Mouse (Mus musculus): ENCODE data around the gene Mctp1. TPM values are rescaled to one million over a fixed set of nuclear protein-coding genes. Genes with fewer than 3 reads are reported as not detected.
"Not testable (repeated sequence)": the region's sequence is repeated elsewhere in the genome, so short reads cannot be mapped to it uniquely, and the experiment has no call there.

Gene Mctp1
- polyA plus RNA-seq, 1 experiment from 2014 or later: 1.4 TPM

DNA sequence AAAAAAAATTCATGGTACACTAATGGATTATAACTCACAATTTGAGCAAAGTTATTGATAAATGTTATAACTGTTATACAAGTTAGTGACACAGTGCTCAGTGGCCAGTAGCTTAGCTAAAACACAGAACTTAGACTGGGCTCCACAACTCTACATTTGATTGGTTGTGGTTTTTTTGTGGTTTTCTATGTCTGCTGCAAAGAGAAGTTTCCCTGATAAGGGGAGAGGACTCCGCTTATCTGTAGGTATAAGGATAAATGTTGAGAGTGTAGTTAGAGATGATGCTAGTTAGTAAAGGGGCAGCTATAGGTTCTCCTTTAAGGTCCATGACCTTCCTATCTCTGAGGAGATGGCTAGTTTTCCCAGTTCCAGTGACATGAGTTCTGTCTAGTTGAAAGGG lies 36.7 kb downstream of the Mctp1 start:
- 88% methylated on average over 1 of the region's 1 CpGs for WGBS
- no peaks in the 10 kb centered on the region for H3K36me3 ChIP-seq
- no peak overlapping the region for H3K27ac ChIP-seq (replicated peaks)
- no peak for ATAC-seq (ENCODE audit: insufficient number of reproducible peaks, low FRiP score, low TSS enrichment, low read depth)
- no peaks in the 10 kb centered on the region for H3K9me3 ChIP-seq (replicated peaks)
- H3K4me3 ChIP-seq (replicated peaks): no peak overlapping the region
- H3K27me3 ChIP-seq: no peaks in the 10 kb centered on the region
- H3K4me1 ChIP-seq: no peaks in the 10 kb centered on the region
- H3K4me2 ChIP-seq (replicated peaks): no peak overlapping the region
- no peak overlapping the region for H3K9ac ChIP-seq

DNA sequence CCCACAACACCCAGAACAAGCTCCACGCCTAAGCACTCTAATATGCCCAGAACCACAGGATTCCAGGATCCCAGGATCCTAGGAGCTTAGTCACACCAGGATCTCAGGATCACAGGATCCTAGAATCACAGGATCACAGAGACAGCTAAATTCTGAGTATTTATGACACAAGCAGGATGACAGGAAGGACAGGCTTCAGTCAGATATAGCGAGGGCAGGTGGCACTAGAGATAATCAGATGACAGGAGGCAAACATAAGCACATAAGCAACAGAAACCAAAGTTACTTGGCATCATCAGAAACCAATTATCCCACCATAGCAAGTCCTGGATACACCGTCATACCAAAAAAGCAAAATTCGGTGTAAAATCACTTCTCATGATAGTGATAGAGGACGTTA lies 37.8 kb downstream of the Mctp1 start:
- no peak overlapping the region for H3K9ac ChIP-seq
- no peak overlapping the region for H3K27ac ChIP-seq (replicated peaks)
- no peak overlapping the region for H3K4me2 ChIP-seq (replicated peaks)
- WGBS: 85% methylated on average over 5 of the region's 5 CpGs
- no peak overlapping the region for H3K4me3 ChIP-seq (replicated peaks)
- H3K36me3 ChIP-seq: no peaks in the 10 kb centered on the region
- ATAC-seq (ENCODE audit: insufficient number of reproducible peaks, low FRiP score, low TSS enrichment, low read depth): no peak
- no peaks in the 10 kb centered on the region for H3K9me3 ChIP-seq (replicated peaks)
- H3K4me1 ChIP-seq: no peaks in the 10 kb centered on the region
- H3K27me3 ChIP-seq: no peaks in the 10 kb centered on the region

DNA sequence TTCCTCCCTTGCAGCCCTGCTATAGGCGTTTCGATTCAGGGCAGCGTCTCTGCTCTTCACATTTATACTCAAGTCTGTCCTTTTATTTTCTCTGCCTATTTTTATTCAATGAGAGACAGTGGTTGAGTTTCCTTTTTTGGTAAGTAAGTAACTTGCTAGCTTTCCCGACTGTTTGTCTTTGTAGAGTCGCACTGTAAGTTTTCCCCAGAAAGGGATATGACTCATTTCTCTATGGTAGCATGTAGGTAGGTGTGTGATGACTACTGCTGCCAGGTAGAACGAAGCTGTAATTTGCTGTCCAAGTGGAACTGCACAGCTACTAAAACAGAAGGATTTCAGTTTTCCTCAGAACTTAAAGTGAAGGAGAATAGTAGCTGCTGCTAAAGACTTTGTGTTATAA lies 45.1 kb downstream of the Mctp1 start:
- Histone ChIP-seq H3K36me3 (no peaks in the 10 kb centered on the region), H3K27ac (replicated peaks) (no peak overlapping the region), H3K27me3 (no peaks in the 10 kb centered on the region), H3K9ac (no peak overlapping the region), H3K9me3 (replicated peaks) (no peaks in the 10 kb centered on the region), H3K4me2 (replicated peaks) (no peak overlapping the region), H3K4me1 (no peaks in the 10 kb centered on the region), H3K4me3 (replicated peaks) (no peak overlapping the region)
- WGBS: 71% methylated on average over 6 of the region's 6 CpGs
- ATAC-seq (ENCODE audit: insufficient number of reproducible peaks, low FRiP score, low TSS enrichment, low read depth): no peak

DNA sequence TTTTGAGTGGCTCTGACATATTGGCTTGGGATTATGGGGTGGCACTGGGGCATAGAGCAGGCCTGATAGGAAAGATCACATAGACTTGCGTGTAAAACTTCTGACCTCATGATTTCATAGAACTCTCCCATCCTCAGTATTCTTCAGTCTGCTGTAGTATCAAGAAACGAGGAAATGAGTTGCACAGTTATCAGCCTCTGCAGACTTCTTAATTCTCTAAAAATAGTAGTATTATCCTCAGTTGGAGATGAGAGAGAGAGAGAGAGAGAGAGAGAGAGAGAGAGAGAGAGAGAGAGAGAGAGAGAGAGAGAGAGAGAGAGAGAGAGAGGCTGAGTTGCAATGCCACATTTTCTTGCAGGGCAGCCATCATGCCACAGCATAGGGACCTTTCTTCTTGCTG lies 45.6 kb downstream of the Mctp1 start:
- no peak for ATAC-seq (ENCODE audit: insufficient number of reproducible peaks, low FRiP score, low TSS enrichment, low read depth)
- H3K27ac ChIP-seq (replicated peaks): no peak overlapping the region
- no peak overlapping the region for H3K4me2 ChIP-seq (replicated peaks)
- no peaks in the 10 kb centered on the region for H3K36me3 ChIP-seq
- no peaks in the 10 kb centered on the region for H3K9me3 ChIP-seq (replicated peaks)
- no peak overlapping the region for H3K4me3 ChIP-seq (replicated peaks)
- WGBS: 82% methylated on average over 2 of the region's 2 CpGs
- H3K9ac ChIP-seq: no peak overlapping the region
- no peaks in the 10 kb centered on the region for H3K27me3 ChIP-seq
- H3K4me1 ChIP-seq: no peaks in the 10 kb centered on the region

DNA sequence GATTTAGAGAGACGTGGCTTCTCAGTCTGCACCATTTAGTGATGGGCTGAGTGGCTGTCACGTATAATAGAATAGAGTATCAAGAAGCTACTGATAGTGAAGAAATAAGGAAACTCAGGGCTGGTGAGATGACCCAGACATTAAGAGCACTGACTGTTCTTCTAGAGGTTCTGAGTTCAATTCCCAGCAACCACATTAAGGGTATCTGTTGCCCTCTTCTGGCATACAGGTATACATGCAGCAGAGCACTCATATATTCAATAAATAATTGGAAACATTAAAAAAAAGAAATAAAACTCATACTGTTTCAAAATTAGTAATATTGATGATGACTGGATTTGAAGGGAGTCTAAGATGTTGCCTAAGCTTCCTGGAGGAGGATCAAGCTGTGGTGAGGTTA lies 47.6 kb downstream of the Mctp1 start:
- no peak overlapping the region for H3K27ac ChIP-seq (replicated peaks)
- no peak for ATAC-seq (ENCODE audit: insufficient number of reproducible peaks, low FRiP score, low TSS enrichment, low read depth)
- no peaks in the 10 kb centered on the region for H3K9me3 ChIP-seq (replicated peaks)
- no peak overlapping the region for H3K9ac ChIP-seq
- no peaks in the 10 kb centered on the region for H3K4me1 ChIP-seq
- no peaks in the 10 kb centered on the region for H3K27me3 ChIP-seq
- H3K4me2 ChIP-seq (replicated peaks): no peak overlapping the region
- H3K36me3 ChIP-seq: no peaks in the 10 kb centered on the region
- 86% methylated on average over 2 of the region's 2 CpGs for WGBS
- no peak overlapping the region for H3K4me3 ChIP-seq (replicated peaks)

DNA sequence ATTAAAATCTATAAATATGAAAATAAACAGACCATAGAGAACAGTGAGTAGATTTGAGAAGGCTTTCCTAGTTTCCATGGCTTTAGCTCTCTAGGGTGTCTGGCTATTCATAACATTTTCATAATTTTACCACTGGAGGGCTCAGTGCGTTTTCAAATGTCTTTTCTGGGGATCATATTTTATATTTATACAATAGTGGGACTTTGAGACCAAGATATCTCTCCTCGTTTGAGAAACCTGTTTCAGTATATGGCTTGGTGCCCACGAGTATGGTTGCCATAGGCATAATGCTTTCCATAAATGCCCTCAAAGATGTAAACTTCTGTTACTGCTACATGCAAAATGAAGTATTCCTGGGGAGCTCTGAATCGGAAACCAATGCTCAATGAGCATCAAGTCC lies 49.1 kb downstream of the Mctp1 start:
- Histone ChIP-seq H3K4me1 (no peaks in the 10 kb centered on the region), H3K9ac (no peak overlapping the region), H3K36me3 (no peaks in the 10 kb centered on the region), H3K4me2 (replicated peaks) (no peak overlapping the region), H3K27me3 (no peaks in the 10 kb centered on the region), H3K9me3 (replicated peaks) (no peaks in the 10 kb centered on the region), H3K4me3 (replicated peaks) (no peak overlapping the region), H3K27ac (replicated peaks) (no peak overlapping the region)
- no peak for ATAC-seq (ENCODE audit: insufficient number of reproducible peaks, low FRiP score, low TSS enrichment, low read depth)
- 62% methylated on average over 4 of the region's 4 CpGs for WGBS

DNA sequence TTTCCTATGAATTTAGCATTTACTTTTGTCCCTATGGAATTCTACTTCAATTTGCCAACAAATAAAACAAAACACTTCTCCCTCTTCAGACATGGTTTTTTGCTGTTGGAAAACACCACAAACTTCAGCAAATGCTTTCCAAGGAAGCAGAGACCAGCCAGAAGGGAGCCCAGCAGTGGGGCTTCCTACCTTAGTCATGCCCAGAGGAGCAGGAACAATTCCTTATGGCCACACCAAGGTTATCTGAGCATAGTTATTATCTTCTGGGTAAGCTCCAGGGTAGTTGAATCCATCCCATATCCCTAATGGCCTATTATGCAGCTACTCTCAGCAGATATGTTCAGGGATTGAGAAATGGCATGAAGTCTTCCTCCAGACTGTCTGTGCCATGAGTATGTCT lies 52.1 kb downstream of the Mctp1 start:
- Histone ChIP-seq H3K9ac (no peak overlapping the region), H3K9me3 (replicated peaks) (no peaks in the 10 kb centered on the region)

DNA sequence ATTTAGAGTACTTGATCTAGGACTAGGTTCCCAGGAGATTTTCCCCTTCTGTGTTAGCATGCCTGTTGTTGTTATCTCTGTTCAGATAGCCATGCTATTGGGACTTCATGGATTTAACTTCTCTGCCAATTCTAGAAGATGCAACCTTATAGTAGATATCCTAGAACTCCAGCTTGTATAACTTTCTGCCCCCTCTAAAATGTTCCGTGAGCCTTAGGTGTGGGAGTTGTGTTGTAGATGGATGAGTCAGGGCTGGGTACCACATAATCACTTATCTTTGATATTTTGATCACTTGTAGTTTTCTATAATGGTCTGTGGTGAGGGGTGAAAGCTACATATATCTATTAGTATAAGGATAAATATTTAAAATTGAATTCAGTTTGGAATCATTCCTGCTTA lies 54.4 kb downstream of the Mctp1 start:
- WGBS: 85% methylated on average over 1 of the region's 1 CpGs
- H3K36me3 ChIP-seq: no peaks in the 10 kb centered on the region
- no peak overlapping the region for H3K27ac ChIP-seq (replicated peaks)
- H3K9ac ChIP-seq: no peak overlapping the region
- H3K4me2 ChIP-seq (replicated peaks): no peak overlapping the region
- H3K27me3 ChIP-seq: no peaks in the 10 kb centered on the region
- no peaks in the 10 kb centered on the region for H3K9me3 ChIP-seq (replicated peaks)
- H3K4me3 ChIP-seq (replicated peaks): no peak overlapping the region
- ATAC-seq (ENCODE audit: insufficient number of reproducible peaks, low FRiP score, low TSS enrichment, low read depth): no peak
- no peaks in the 10 kb centered on the region for H3K4me1 ChIP-seq

More for the DNA sequence above, 52.1 kb downstream of the Mctp1 start:
- Histone ChIP-seq H3K27me3 (no peaks in the 10 kb centered on the region), H3K4me1 (no peaks in the 10 kb centered on the region), H3K4me3 (replicated peaks) (no peak overlapping the region), H3K27ac (replicated peaks) (no peak overlapping the region), H3K36me3 (no peaks in the 10 kb centered on the region), H3K4me2 (replicated peaks) (no peak overlapping the region)
- ATAC-seq (ENCODE audit: insufficient number of reproducible peaks, low FRiP score, low TSS enrichment, low read depth): no peak

DNA sequence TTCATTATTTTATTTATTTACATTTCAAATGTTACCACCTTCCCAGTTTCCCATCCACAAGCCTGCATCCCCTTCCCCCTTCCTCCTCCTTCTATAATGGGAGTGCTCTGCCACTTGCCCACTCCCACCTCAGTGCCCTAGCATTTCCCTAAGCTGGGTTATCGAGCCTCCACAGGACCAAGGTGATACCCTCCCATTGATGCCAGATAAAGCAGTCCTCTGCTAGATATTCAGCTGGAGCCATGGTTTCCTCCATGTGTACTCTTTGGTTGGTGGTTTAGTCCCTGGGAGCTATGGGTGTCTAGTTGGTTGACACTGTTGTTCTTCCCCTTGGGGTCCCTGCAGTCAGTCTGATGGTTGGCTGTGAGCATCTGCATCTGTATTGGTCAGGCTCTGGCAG lies 61.7 kb downstream of the Mctp1 start:
- no peaks in the 10 kb centered on the region for H3K36me3 ChIP-seq
- H3K9ac ChIP-seq: no peak overlapping the region
- H3K4me2 ChIP-seq (replicated peaks): no peak overlapping the region
- H3K27me3 ChIP-seq: no peaks in the 10 kb centered on the region
- ATAC-seq (ENCODE audit: insufficient number of reproducible peaks, low FRiP score, low TSS enrichment, low read depth): no peak
- no peaks in the 10 kb centered on the region for H3K4me1 ChIP-seq
- H3K27ac ChIP-seq (replicated peaks): no peak overlapping the region
- 66% methylated on average over 1 of the region's 1 CpGs for WGBS
- H3K9me3 ChIP-seq (replicated peaks): no peaks in the 10 kb centered on the region
- H3K4me3 ChIP-seq (replicated peaks): no peak overlapping the region

DNA sequence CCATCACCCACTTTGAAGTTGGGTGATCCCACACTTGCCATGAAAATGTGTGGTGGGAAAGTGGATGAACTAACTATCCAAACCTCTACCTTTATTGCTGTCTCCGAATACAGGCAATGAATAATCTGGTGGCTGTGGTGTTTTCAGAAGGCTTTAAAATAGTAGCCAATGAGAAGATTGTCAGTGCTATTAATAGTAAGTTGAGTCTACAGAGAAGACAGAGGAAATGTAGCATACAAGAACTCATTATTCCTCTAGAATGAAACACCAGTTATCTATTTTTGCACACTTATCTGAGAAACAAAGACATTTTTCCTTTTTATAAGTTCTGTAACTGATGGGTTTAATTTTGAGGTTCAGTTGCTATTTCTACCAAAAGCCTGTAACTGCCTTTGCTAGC lies 63.2 kb downstream of the Mctp1 start:
- Histone ChIP-seq H3K4me2 (replicated peaks) (no peak overlapping the region), H3K27ac (replicated peaks) (no peak overlapping the region), H3K4me3 (replicated peaks) (no peak overlapping the region), H3K9me3 (replicated peaks) (no peaks in the 10 kb centered on the region), H3K27me3 (no peaks in the 10 kb centered on the region), H3K9ac (no peak overlapping the region), H3K4me1 (no peaks in the 10 kb centered on the region), H3K36me3 (no peaks in the 10 kb centered on the region)
- no peak for ATAC-seq (ENCODE audit: insufficient number of reproducible peaks, low FRiP score, low TSS enrichment, low read depth)
- WGBS: 77% methylated on average over 1 of the region's 1 CpGs

DNA sequence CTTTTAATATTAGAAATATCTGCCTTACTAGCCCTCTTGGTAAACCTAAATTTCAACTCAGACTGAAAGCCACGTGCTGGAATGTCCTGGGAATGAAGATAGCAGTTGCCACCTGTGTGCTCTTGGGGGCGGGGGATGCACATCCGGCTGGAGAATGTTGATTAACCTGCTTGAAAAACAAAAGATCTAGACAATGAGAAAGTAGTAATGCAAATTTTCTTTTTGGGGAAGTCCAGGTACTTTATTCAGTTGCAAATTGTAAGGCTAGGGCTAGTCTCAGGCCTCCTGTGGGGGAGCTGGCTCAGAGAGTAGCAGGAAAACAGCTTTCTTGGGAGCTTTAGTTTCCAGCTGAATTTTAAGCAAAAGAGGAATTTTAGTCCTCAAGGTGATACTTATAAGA lies 67.2 kb downstream of the Mctp1 start:
- not testable (repeated sequence) for H3K36me3 ChIP-seq; ATAC-seq (ENCODE audit: insufficient number of reproducible peaks, low FRiP score, low TSS enrichment, low read depth)
- 68% methylated on average over 3 of the region's 3 CpGs for WGBS

DNA sequence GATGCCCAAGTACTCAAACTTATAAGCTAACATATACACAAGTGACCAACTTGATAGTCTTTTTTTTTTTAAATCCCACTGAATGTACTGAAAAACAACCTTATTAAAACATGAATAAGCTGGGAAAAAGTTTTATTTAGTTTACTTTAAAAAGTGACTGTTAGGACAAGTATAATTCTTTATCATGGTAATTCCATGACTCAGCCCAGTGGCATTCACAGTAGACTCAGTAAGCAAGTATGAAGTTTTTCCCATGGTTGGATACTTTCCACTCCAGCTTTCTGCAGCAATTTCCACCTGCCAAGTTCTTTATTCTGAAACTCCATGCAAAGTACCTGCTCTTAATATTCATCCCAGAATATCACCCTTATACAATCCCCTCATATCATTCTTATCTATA lies 97.3 kb downstream of the Mctp1 start:
- Histone ChIP-seq H3K4me1 (no peaks in the 10 kb centered on the region), H3K27me3 (no peaks in the 10 kb centered on the region)
- no peak for ATAC-seq (ENCODE audit: insufficient number of reproducible peaks, low FRiP score, low TSS enrichment, low read depth)

More for the DNA sequence above, 67.2 kb downstream of the Mctp1 start:
- H3K9ac ChIP-seq; H3K27me3 ChIP-seq; H3K4me2 ChIP-seq (replicated peaks); H3K4me1 ChIP-seq; H3K4me3 ChIP-seq (replicated peaks); H3K27ac ChIP-seq (replicated peaks); H3K9me3 ChIP-seq (replicated peaks): not testable (repeated sequence)

DNA sequence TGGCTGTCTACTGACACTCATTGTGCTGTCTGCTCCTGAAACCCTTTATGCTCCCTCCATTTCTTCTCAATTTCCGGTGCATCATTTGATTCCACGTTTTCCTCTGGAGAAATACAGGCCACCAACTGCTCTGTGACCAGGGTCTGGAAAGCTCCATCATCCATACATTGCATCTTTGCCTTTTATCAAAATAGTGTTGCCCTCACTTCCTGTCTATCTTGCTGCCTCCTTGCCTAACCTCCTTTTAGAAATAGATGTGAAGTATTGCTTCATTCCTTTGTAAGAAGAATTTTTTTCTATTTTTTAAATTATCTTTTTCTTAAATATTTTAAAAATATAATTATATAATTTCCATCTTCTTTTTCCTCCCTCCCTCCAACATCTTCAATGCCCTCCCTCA lies 98.7 kb downstream of the Mctp1 start:
- H3K9me3 ChIP-seq (replicated peaks): no peaks in the 10 kb centered on the region
- ATAC-seq (ENCODE audit: insufficient number of reproducible peaks, low FRiP score, low TSS enrichment, low read depth): no peak
- 79% methylated on average over 2 of the region's 2 CpGs for whole genome bisulfite sequencing
- no peaks in the 10 kb centered on the region for H3K27me3 ChIP-seq
- H3K4me3 ChIP-seq (replicated peaks): no peak overlapping the region
- no peaks in the 10 kb centered on the region for H3K36me3 ChIP-seq
- no peak overlapping the region for H3K27ac ChIP-seq (replicated peaks)
- H3K4me1 ChIP-seq: no peaks in the 10 kb centered on the region
- H3K9ac ChIP-seq: no peak overlapping the region
- no peak overlapping the region for H3K4me2 ChIP-seq (replicated peaks)

More for the DNA sequence above, 97.3 kb downstream of the Mctp1 start:
- H3K27ac ChIP-seq (replicated peaks): no peak overlapping the region
- no peak overlapping the region for H3K4me2 ChIP-seq (replicated peaks)
- H3K4me3 ChIP-seq (replicated peaks): no peak overlapping the region
- H3K36me3 ChIP-seq: no peaks in the 10 kb centered on the region
- no peak overlapping the region for H3K9ac ChIP-seq
- H3K9me3 ChIP-seq (replicated peaks): no peaks in the 10 kb centered on the region

All from embryonic facial prominence, embryonic 15.5 days (tissue).